Mouse (Mus musculus) heart, embryonic 15.5 days (tissue): Measurements from ENCODE around the gene Cadps2. TPM values are rescaled to one million over a fixed set of nuclear protein-coding genes. Genes with fewer than 3 reads are reported as not detected.

Source experiments
- ATAC-seq: fragments of 200-750 bp; cut with Nextera tagmentation; replicated peaks from 2 replicates; pipeline ENCODE4 v1.8.0; 2017; ENCODE audit warnings: low read depth, moderate TSS enrichment; ENCODE audit not compliant: insufficient number of reproducible peaks, insufficient read depth, low FRiP score
- H3K27ac ChIP-seq: fragments of 300-500 bp; sonication (generic); 2 replicates; pipeline ENCODE4 v1.5.1; 2015; ENCODE audit warnings: mild to moderate bottlenecking, inconsistent platforms
- H3K27me3 ChIP-seq: fragments of 300-500 bp; sonication (generic); 2 replicates; pipeline ENCODE4 v1.6.1; 2015; ENCODE audit warnings: inconsistent platforms
- H3K36me3 ChIP-seq: fragments of 300-500 bp; sonication (generic); 2 replicates; pipeline ENCODE4 v1.6.1; 2015; ENCODE audit warnings: mild to moderate bottlenecking, inconsistent platforms
- H3K4me1 ChIP-seq: fragments of 300-500 bp; sonication (generic); replicated peaks from 2 replicates; pipeline ENCODE4 v1.6.1; 2015; ENCODE audit warnings: inconsistent platforms
- H3K4me2 ChIP-seq: fragments of 300-500 bp; sonication (generic); 2 replicates; pipeline ENCODE4 v1.6.1; 2015; ENCODE audit warnings: inconsistent platforms, mild to moderate bottlenecking, moderate library complexity
- H3K4me3 ChIP-seq: fragments of 300-500 bp; sonication (generic); 2 replicates; pipeline ENCODE4 v1.5.1; 2015; ENCODE audit warnings: mild to moderate bottlenecking, inconsistent platforms
- H3K9ac ChIP-seq: fragments of 300-500 bp; sonication (generic); 2 replicates; pipeline ENCODE4 v1.6.1; 2015; ENCODE audit warnings: mild to moderate bottlenecking, inconsistent platforms
- H3K9me3 ChIP-seq: fragments of 300-500 bp; sonication (generic); replicated peaks from 2 replicates; pipeline ENCODE4 v1.6.1; 2016; ENCODE audit warnings: inconsistent platforms
- WGBS: fragments of 180-500 bp; shearing (Covaris S2); methylation state at CpG from one replicate; pipeline ENCODE4 v1.1.7; 2015; ENCODE audit warnings: mixed read lengths; 5-methylcytosine and 5-hydroxymethylcytosine counted together
- polyA plus RNA-seq: library from polyadenylated mRNA; unstranded; fragments of >200 nt; fragmentation: Nextera tagmentation; extraction: Ambion mirVana; gene quantifications from 2 replicates; pipeline ENCODE4 v1.2.1, GENCODE M21; 2015

Gene Cadps2
- polyA plus RNA-seq: 1.3 and 2.0 TPM in 2 replicates

DNA sequence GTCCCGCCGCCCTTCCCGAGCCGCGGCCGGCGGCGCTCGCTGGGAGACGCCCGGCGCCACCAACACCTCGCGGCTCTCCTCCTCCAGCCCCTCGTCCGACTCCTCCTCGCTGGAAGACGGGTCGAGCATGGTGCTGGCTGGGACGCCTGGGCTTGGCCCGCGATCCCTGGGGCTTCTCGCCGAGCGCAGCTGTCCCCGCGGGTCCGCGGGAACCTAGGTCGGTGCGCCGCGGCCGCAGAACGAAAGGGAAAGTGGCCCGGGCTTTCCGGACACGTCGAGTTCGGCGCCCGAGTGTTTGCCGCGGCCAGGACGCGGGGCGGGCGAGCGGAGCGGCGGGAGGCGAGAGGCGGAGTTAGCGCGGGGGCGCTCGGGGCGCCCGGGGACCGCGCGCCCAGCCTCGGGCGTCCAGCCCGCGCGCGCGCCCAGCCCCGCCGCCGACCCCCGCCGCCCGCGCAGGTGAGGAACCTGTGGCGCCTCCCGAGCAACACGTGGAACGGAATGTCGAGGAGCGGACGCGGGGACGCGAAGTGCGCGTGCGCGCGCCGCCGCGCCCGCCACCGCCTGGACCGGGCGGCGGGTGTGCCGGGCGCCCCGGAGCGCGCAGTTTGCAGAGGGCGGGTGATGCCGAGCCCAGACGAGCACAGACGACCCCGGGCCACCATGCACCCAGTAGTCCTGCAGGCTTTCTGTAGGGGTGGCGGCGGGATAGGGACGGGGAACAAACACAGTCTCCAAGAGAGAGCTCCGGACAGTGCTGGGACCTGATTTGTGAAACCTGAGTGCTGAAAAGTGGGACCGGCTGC, at the start of gene Cadps2:
Gene Cadps2, minus strand, starts transcription at position 413 of the 803 bp plus-strand sequence.
- peak within 1 kb of the TSS; percentile 82 for H3K4me3 ChIP-seq
- peaks cover 7% of the 10 kb centered on the region for H3K4me1 ChIP-seq
- H3K4me2 ChIP-seq: peak within 1 kb of the TSS; percentile 96
- H3K27ac ChIP-seq: no peak within 1 kb of the TSS
- under 1% methylated on average over 103 of the region's 114 CpGs for WGBS
- H3K9me3 ChIP-seq: no peaks in the 10 kb centered on the region
- peak; percentile 69 for ATAC-seq
- H3K27me3 ChIP-seq: peaks cover 21% of the 10 kb centered on the region
- no peaks in the 10 kb centered on the region for H3K36me3 ChIP-seq
- peak within 1 kb of the TSS; percentile 59 for H3K9ac ChIP-seq

DNA sequence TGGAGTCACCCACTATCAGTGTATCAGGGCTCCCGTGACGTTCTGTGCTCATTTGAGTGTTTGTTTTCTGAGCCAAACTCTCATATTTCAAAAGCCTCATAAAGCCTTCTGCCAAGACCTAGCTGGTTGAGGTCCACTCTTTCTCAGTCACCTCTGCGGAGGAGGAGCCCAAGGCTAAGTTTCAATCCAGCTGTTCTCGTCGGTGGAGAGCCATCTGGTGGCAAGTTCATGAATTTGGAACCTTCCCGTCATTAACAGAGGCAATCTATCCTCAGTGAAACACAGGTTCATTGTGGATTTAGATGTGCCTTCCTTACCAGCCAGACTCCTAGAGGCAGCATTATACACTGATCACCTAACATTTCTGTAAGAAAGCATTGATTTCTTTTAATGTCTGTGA, 47.2 kb upstream of the Cadps2 start:
- ATAC-seq: no peak
- no peak overlapping the region for H3K4me3 ChIP-seq
- H3K4me1 ChIP-seq: no peaks in the 10 kb centered on the region
- no peak overlapping the region for H3K27ac ChIP-seq
- H3K27me3 ChIP-seq: no peaks in the 10 kb centered on the region
- H3K36me3 ChIP-seq: no peaks in the 10 kb centered on the region
- H3K4me2 ChIP-seq: no peak overlapping the region
- no peak overlapping the region for H3K9ac ChIP-seq
- no peaks in the 10 kb centered on the region for H3K9me3 ChIP-seq
- WGBS: 16% methylated on average over 6 of the region's 6 CpGs

DNA sequence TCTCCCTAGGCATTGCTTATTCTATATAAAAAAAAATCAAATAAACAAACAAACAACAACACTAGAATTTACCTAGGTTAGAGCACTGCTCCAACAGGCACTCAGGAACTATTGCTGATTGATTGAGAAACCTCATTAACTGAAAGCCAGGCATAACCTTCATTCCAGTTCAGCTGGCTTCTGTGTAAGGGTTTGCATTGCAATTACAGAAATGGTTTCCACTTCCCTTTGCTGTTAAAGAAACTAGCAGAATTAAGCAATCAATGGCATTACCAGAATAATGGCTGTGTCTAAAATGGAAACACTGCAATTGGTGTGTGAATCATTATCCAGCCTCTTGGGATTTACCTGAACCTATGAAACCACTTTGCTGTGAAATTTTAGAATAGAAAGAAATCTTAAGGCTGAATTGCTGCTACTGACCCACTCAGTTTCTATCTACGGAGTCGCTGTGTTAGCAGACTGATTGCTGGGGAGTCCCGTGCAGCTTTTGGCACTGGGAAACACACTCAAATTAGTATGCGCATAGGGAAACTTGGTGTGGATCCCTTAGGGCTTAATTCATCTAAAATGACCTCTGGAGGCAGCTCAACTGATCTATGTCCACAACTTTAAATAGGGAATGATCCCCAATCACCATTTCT, 37.7 kb upstream of the Cadps2 start:
- H3K9ac ChIP-seq: no peak overlapping the region
- no peak overlapping the region for H3K4me2 ChIP-seq
- no peaks in the 10 kb centered on the region for H3K36me3 ChIP-seq
- H3K9me3 ChIP-seq: no peaks in the 10 kb centered on the region
- no peak overlapping the region for H3K27ac ChIP-seq
- H3K4me1 ChIP-seq: no peaks in the 10 kb centered on the region
- 72% methylated on average over 4 of the region's 4 CpGs for WGBS
- no peaks in the 10 kb centered on the region for H3K27me3 ChIP-seq
- no peak for ATAC-seq
- H3K4me3 ChIP-seq: no peak overlapping the region

DNA sequence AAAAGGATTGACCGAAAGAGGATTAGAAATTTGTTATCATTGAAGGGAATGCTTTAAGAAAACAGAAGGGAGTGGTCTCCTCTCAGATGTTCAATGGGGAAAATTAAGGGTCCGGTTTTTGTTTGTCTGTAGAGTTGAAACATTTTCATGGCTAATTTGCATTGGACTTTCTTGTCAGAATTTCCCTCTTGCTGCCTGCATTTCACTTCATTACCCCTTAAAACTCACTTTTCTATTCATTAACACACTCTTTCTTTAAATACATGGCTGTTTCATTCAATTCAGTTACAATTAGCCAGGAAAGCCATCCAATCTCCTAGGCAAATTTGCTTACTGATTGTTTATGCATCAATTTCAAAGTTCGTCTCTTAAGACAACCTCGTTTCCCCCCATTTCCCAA, 37.1 kb upstream of the Cadps2 start:
- no peak for ATAC-seq
- Histone ChIP-seq H3K36me3 (no peaks in the 10 kb centered on the region), H3K9me3 (no peaks in the 10 kb centered on the region), H3K4me3 (no peak overlapping the region), H3K4me2 (no peak overlapping the region), H3K27me3 (no peaks in the 10 kb centered on the region), H3K4me1 (no peaks in the 10 kb centered on the region), H3K27ac (no peak overlapping the region), H3K9ac (no peak overlapping the region)
- WGBS: 55% methylated on average over 4 of the region's 4 CpGs

DNA sequence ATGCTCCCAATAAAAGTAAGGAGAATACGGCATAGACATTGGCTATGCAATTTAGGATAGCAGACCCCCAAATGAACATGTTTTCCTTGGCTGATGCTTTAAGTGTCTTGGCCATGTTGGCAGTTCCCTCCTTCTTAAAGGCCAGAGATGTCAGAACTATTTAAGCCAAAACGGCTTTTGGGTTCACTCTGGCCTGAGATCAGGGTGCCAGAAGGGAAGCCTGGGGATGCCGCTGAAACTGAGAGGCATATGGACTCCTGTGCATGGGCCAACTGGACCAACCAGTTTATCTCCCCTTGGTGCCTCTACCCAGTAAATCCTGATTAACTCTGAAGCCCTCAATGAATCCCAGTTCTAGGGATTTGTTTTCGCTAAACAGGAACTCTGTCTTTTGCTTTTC, 34.6 kb upstream of the Cadps2 start:
- Histone ChIP-seq H3K9ac (no peak overlapping the region), H3K4me2 (no peak overlapping the region), H3K9me3 (no peaks in the 10 kb centered on the region), H3K4me3 (no peak overlapping the region), H3K27me3 (no peaks in the 10 kb centered on the region), H3K27ac (no peak overlapping the region), H3K36me3 (no peaks in the 10 kb centered on the region), H3K4me1 (no peaks in the 10 kb centered on the region)
- no peak for ATAC-seq
- WGBS: 77% methylated on average over 4 of the region's 4 CpGs

DNA sequence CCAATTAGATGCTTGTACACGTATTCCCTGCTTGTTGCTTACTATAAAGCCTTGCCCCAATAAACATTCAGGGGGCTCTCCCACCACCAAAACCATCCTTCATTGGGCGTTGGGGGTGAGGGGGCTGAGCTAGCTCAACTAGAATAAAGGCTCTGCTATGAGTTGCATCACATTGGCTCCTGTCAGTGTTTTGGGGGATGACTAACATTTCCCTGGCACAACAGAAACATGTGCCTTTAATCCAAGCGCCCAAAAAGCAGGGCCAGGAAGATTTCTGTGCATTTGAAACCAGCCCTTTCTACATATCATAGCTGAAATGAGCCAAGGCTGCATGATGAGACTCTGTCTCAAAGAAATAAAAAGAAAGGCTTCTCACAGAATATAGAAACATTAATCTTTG, 34.0 kb upstream of the Cadps2 start:
- WGBS: 66% methylated on average over 3 of the region's 3 CpGs
- no peak for ATAC-seq
- Histone ChIP-seq H3K36me3 (no peaks in the 10 kb centered on the region), H3K27me3 (no peaks in the 10 kb centered on the region), H3K4me3 (no peak overlapping the region), H3K27ac (no peak overlapping the region), H3K9ac (no peak overlapping the region), H3K4me1 (no peaks in the 10 kb centered on the region), H3K9me3 (no peaks in the 10 kb centered on the region), H3K4me2 (no peak overlapping the region)

DNA sequence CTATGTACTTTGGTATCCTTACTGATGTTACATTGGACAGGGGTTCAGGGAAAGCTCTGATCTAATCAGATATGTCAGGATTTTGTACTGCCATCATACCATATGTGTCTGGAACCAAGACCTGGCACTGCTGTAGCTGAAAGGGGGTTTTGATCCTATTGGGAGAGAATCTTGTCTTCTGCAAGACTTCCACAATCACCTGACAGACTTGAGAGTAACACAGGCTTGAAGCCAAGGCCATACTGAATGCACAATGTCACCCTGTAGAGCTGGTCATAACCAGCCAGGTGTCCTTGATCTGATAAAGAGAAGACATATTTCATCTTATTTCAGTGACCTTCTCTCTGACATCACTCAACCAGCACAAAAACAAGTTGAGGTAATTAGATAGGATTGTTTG, 30.8 kb upstream of the Cadps2 start:
- Histone ChIP-seq H3K27ac (no peak overlapping the region), H3K9me3 (no peaks in the 10 kb centered on the region), H3K4me3 (no peak overlapping the region)

DNA sequence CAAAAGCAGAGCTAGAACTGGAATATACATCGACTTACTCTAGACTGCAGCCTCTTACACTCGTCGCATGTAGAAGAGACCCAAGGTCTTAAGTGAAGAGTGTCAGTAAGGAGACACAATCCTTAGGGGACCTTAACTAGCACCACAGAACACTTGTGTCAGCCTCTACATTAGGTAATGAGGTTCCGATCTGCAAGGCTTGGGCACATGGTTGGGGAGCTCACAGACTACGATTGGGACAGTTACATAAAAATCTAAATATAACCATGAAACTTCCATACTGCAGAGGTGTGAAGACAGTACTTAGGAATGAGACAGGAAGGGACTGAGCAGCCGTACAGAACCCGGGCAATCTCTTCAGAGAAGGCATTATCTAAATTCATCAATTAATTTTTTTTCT, 27.1 kb upstream of the Cadps2 start:
- H3K27me3 ChIP-seq: no peaks in the 10 kb centered on the region
- H3K27ac ChIP-seq: no peak overlapping the region
- no peak for ATAC-seq
- H3K4me1 ChIP-seq: no peaks in the 10 kb centered on the region
- no peak overlapping the region for H3K9ac ChIP-seq
- no peaks in the 10 kb centered on the region for H3K36me3 ChIP-seq
- no peaks in the 10 kb centered on the region for H3K9me3 ChIP-seq
- no peak overlapping the region for H3K4me3 ChIP-seq
- 76% methylated on average over 7 of the region's 7 CpGs for WGBS
- H3K4me2 ChIP-seq: no peak overlapping the region

More for the DNA sequence above, 30.8 kb upstream of the Cadps2 start:
- H3K27me3 ChIP-seq: no peaks in the 10 kb centered on the region
- no peaks in the 10 kb centered on the region for H3K36me3 ChIP-seq
- ATAC-seq: no peak
- H3K4me2 ChIP-seq: no peak overlapping the region
- H3K4me1 ChIP-seq: no peaks in the 10 kb centered on the region
- H3K9ac ChIP-seq: no peak overlapping the region

DNA sequence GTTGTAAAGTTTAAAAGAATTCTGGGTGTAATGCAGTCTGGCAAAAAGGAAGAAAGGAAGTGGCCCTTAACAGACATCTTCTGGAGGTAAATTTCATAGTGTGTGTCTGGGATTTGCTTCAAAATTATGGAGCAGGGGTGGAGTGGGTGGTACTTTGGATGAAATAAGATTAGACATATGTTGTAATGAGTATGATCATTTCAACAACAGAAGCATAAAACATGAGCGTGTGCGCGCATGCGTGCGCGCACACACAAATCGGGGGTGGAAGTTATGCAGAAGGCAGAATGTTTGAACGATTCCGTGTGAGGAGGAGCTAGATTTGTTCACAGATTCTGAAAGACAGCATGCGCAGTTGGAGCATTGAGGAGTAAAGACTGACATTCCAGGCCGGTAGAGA, 14.2 kb upstream of the Cadps2 start:
- H3K36me3 ChIP-seq: no peaks in the 10 kb centered on the region
- H3K27me3 ChIP-seq: no peaks in the 10 kb centered on the region
- no peak overlapping the region for H3K4me2 ChIP-seq
- no peak overlapping the region for H3K27ac ChIP-seq
- H3K4me3 ChIP-seq: no peak overlapping the region
- WGBS: 92% methylated on average over 11 of the region's 11 CpGs
- no peak for ATAC-seq
- H3K9ac ChIP-seq: no peak overlapping the region
- H3K9me3 ChIP-seq: no peaks in the 10 kb centered on the region
- no peaks in the 10 kb centered on the region for H3K4me1 ChIP-seq

DNA sequence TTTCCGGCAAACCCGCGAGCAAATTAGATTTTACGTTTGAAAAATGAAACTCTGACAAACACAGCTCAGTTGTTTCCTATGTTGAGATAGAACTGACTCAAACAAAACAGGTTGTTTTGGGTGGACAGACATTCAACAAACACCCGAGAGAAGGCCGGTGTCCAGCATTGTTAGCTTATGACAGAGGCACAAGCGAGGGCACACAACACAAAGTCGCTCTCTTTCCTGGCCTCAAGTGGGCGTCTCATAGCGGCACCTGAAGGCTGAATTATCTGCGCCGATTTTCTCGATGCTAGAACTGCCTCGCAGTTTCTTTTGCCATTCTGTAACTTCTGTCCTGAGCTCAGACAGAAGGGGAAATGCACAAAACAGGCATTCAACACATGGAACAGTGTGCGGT, 780 bp upstream of the Cadps2 start:
- H3K9ac ChIP-seq: peak overlapping the region; percentile 59; the same call in 1 of the 2 replicates
- peak overlapping the region; percentile 82 for H3K4me3 ChIP-seq
- H3K4me2 ChIP-seq: peak overlapping the region; percentile 96
- H3K27ac ChIP-seq: no peak overlapping the region
- no peaks in the 10 kb centered on the region for H3K9me3 ChIP-seq
- WGBS: 1% methylated on average over 15 of the region's 15 CpGs
- no peak for ATAC-seq
- H3K27me3 ChIP-seq: peaks cover 21% of the 10 kb centered on the region
- no peaks in the 10 kb centered on the region for H3K36me3 ChIP-seq
- peaks cover 7% of the 10 kb centered on the region for H3K4me1 ChIP-seq

DNA sequence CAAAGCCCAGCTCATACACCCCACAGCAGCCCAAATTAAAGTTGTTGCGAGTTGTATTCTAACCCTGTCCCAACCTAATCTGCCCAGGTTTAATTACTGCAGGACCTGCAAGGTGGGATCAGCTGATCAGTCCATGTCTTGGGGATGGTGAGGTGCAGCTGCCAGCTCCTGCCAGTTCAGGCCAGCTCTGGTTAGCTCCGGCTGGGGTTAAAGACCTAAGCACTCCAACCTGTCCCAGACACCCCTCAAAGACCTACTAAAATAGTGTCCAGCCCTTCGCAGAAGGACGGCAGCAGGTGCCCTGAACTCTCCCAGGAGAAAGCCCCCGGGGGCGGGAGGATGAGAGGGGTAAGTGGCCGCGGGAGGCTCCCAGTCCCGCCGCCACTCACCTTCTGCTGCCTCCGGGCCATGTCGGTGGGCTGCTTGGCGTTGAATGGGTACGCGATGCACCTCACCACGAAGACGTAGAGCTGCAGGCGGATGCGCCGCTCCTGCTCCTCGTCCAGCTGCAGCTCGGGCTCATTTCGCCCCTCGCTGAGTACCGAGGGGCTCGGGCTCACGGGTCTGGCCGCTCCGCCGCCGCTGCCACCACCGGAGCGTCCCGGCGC, 716 bp downstream of the Cadps2 start:
- ATAC-seq: peak; percentile 11; the same call in 1 of the 2 replicates
- H3K27ac ChIP-seq: no peak overlapping the region
- peak overlapping the region; percentile 96 for H3K4me2 ChIP-seq
- WGBS: 1% methylated on average over 27 of the region's 35 CpGs
- H3K9me3 ChIP-seq: no peaks in the 10 kb centered on the region
- H3K4me1 ChIP-seq: peaks cover 7% of the 10 kb centered on the region
- H3K4me3 ChIP-seq: peak overlapping the region; percentile 82
- H3K27me3 ChIP-seq: peaks cover 21% of the 10 kb centered on the region
- peak overlapping the region; percentile 59 for H3K9ac ChIP-seq
- no peaks in the 10 kb centered on the region for H3K36me3 ChIP-seq
